Comparison of ENCODE assay signal across 7 mouse cellular contexts in genomic region chr8:86353816-86354215, GRCm38 (mm10).
"Had no signal": no experiment of that assay in that cellular context is flagged by ENCODE, and none has a peak within 500 bp of the region (broad histone marks: within the 10 kb centered on the region; RNA-seq: fewer than 3 reads in every experiment).

No protein-coding gene starts in this region.

- DNase-seq: layer of hippocampus, adult 9-11 months; layer of hippocampus, postnatal 36 days; lung, postnatal 14 days; retina, postnatal 1 day; right cerebral cortex, postnatal 4 days; spleen, adult 18-20 months; thymus, postnatal 36 days had no signal
